Mouse (Mus musculus) heart, adult 18-20 months (tissue): ENCODE data around the gene Cyp27b1. TPM values are rescaled to one million over a fixed set of nuclear protein-coding genes. Genes with fewer than 3 reads are reported as not detected.
"Not testable (repeated sequence)": the region's sequence is repeated elsewhere in the genome, so short reads cannot be mapped to it uniquely, and the experiment has no call there.

Experiments
- DNase-seq, 2 experiments: peaks; one replicate each; pipeline ENCODE4 v3.0.0; 2021 to 2022; ENCODE audit warnings: mixed read lengths in 1 of 2
- total RNA-seq, 2 experiments: library from RNA; stranded (reverse); gene quantifications; 2 replicates each; pipeline ENCODE4 v1.2.3; 2021

Cyp27b1 gene
- total RNA-seq, 2 experiments from 2014 or later = 0.20 to 0.23 TPM

GRCm38 (mm10) chr10:127069281-127070189 lies 21.5 kb downstream of the Cyp27b1 start:
- DNase-seq = no peak

- DNase-seq = peak; percentile 94 to 97
These were observed 22.4 kb downstream of the Cyp27b1 start, which contains the start of gene Tspan31 for GRCm38 (mm10) chr10:127070190-127071121. Gene Tspan31 (minus strand): TSS chr10:127070264.

DNA sequence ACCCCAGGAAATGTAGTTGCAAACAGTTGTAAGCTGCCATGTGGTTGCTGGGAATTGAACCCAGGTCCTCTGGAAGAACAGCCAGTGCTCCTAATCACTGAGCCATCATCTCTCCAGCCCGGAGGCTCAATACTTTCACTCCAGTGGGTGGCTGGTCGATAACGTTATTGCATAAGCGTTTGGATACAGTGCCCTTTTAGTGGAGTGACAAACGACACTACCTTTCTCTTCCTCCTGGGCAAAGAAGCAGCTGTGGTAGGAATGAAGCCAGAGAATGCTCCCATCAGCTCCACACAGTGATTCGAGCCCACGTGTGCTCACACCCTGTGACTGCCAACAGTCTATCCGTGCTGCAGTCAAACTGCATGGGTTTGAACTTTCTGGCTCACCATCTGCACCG lies 23.2 kb downstream of the Cyp27b1 start:
- no peak for DNase-seq

- not testable (repeated sequence) for DNase-seq
These were observed 24.2 kb downstream of the Cyp27b1 start for GRCm38 (mm10) chr10:127072270-127072669.

GRCm38 (mm10) chr10:127072969-127073368 lies 24.9 kb downstream of the Cyp27b1 start:
- DNase-seq = not testable (repeated sequence)

- no peak for DNase-seq
These were observed 25.9 kb downstream of the Cyp27b1 start for GRCm38 (mm10) chr10:127073981-127074380.

GRCm38 (mm10) chr10:127075080-127075479 lies 27.0 kb downstream of the Cyp27b1 start, which contains the start of gene Agap2:
Gene Agap2 (plus strand): TSS chr10:127075284.
- no peak for DNase-seq

- DNase-seq = peak in 1 of 2 experiments; percentile 55
These were observed 27.6 kb downstream of the Cyp27b1 start for GRCm38 (mm10) chr10:127075651-127076050.

GRCm38 (mm10) chr10:127076082-127076481 lies 28.0 kb downstream of the Cyp27b1 start:
- no peak for DNase-seq

GRCm38 (mm10) chr10:127077515-127077914 lies 29.5 kb downstream of the Cyp27b1 start:
- DNase-seq = no peak

DNA sequence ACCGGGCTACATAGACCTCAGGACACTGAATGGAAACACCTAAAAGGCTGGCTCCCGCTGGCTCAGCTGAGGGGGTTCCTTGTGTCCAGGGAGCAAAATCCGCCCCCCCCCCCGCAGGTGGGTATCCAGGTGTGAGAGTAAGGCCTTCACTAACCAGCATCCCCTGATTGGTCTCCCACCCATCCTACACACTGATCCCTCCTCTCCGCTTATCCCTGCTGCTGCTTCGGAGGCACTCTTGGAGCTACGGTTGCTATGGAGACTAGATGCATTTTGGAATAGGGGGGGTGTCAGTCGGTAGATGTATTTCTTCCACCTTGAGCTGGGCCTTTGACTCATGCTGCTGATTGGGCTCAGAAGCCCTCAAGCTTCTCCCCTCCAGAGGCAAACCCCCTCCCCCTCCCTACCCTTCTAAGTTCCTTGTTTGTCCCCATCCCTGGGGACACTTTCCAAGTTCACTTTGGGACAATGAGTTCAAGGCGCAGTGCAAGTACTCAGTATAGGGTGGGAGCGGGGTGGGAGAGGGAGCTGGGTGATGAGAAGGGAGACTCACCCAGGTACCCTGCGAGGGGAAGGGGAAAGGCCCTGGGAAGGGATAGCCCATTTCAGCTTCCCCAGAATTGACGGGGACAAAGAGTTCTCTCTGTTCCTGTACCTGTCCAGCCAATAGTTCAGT lies 30.1 kb downstream of the Cyp27b1 start:
- no peak for DNase-seq

- peak in 1 of 2 experiments; percentile 65 for DNase-seq
These were observed 30.9 kb downstream of the Cyp27b1 start for GRCm38 (mm10) chr10:127078677-127079575.

DNA sequence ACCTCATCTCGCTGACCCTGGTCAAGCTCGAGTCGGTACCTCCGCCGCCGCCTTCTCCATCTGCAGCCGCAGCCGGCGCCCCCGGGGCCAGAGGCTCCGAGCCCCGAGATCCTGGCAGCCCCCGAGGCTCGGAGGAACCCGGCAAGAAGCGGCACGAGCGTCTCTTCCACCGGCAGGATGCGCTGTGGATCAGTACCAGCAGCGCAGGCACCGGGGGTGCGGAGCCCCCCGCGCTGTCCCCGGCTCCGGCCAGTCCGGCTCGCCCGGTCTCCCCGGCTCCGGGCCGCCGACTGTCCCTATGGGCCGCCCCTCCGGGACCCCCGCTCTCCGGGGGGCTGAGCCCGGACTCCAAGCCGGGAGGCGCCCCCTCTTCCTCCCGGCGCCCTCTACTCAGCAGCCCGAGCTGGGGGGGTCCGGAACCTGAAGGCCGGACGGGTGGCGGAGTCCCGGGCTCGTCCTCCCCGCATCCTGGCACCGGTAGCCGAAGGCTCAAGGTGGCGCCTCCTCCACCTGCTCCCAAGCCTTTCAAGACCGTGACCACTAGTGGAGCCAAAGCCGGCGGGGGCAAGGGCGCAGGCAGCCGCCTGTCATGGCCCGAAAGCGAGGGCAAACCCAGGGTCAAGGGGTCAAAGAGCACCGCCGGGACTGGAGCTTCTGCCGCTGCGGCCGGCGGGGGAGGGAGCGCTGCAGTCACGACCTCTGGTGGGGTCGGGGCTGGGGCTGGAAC lies 31.8 kb downstream of the Cyp27b1 start:
- DNase-seq = no peak

- peak; percentile 67 to 79 for DNase-seq
These were observed 33.1 kb downstream of the Cyp27b1 start for GRCm38 (mm10) chr10:127080901-127081780.

DNA sequence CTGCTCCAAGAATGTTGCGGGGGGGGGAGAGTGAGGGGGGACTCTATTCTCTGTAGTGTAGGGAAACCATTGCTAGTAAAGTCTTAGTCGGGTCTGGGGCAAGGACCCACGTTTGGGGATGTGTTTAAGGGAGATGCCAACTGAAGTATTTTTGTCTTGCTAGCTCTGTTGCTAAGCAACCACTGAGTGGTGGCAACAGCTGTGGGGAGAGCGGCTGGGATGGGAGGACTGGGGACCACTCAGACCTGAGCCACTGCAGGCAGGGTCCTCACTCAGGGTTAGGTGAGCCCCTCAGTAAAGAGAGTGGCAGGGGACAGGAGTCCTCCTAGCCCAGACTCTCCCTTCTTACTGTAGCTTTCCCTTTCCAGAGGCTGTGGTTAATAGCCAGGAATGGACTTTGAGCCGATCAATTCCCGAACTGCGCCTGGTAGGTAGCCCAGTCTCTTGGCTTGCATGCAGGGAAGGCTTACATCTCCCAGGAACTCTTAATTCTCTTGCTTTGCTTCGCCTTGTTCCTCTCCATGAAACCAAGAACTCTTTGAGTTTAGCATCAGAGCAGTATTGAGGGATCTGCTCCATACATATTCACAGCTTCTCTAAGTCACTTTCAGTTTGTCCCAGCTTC lies 34.1 kb downstream of the Cyp27b1 start:
- no peak for DNase-seq

GRCm38 (mm10) chr10:127083292-127083914 lies 35.4 kb downstream of the Cyp27b1 start:
- DNase-seq = no peak

DNA sequence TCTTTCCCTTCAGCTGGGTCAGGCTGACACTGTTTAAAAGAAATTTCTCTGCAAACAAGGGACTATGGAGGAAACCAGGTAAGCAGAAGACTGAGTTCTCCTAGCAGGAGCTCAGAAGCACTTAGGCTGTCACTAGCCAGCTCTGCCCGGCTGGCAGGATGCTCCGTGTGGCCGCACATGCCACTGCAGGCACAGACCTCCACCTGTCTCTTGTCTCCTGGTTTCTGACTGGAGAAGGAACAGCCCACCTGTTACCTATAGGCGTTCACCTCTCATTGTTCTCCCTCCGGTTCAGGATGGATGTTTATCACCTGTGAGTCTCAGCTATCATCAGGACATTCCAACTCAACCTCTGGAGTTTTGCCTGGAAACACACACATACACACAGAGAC lies 35.9 kb downstream of the Cyp27b1 start:
- DNase-seq = no peak

GRCm38 (mm10) chr10:127085052-127085451 lies 37.0 kb downstream of the Cyp27b1 start:
- DNase-seq = no peak
